Mouse (Mus musculus) heart, postnatal 36 days (tissue): ENCODE measurements at regions not wholly inside any gene's neighbourhood (a gene's known extent, or its start where the extent isn't known, plus 50 kb on each side); places are given as distances from the start of the nearest gene placed in this dataset.

ENCODE experiments used
- DNase-seq, 2 experiments: peaks; one replicate each; pipeline ENCODE4 v3.0.0; 2021 to 2022
- intact Hi-C: fragments of 180-260 bp; cut with DNase I; formaldehyde crosslinking; loops from one replicate; pipeline ENCODE4 v1.15.1; 2025

GRCm38 (mm10) chr2:159997395-159997794 is 336.6 kb downstream of the Gm826 start:
- intact Hi-C loops = no loop called here
- peak in 1 of 2 experiments; percentile 14 for DNase-seq

DNA sequence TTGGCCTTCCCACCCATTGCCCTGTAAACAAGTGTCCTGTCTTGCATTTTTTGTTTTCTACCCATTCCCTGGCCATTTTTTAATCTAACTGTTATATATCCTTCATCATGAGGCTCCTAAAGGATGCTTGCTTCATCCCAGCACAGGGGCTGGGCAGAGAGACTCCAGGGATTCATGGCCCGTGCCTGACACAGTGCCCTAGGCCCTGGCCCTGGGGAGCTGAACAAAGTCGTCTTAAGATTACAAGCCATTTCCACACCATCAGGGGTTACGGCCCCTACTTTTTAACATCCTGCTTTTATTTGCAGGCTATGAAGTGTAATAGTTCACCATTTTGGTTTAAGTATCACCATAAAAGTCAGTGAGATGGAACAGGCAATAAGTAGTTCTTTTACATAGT is 339.5 kb downstream of the Gm826 start:
- intact Hi-C loops = no loop called here
- no peak for DNase-seq

DNA sequence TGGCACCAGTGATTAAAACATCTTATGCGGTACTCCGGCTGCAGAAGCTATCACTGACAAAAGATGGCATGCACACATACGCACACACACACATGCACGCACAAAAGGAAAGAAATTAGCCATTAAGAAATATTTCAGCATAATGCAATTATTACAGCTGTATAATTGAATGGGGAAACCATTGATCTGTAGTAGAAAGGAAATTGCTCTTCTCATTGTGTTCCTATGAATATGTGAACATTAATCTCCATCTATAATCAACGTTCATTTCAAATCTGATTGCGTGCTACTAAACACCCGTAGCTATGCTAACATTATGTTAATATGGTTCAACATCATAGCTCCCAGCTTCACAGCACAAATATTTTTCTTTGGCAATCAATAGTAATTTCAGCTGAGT is 347.2 kb downstream of the Gm826 start:
- intact Hi-C loops = no loop called here
- DNase-seq = no peak

DNA sequence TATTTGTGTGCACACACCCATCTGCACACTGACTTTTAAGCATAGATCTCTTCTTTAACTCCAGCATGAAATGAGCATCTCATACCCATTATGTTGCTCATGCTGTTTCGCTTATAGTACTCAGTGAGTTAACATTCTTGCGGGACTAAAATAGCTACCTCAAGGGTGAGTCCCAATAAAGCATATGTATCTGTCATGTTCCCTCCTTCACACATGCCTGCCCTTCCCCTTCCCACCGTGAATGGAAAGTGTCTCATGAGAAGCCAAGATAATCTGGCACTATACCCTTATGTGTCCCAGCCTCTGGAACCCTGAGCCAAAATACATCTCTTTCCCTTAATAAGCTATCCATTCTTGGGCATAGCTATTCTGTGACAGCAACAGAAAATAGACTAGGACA is 352.3 kb downstream of the Gm826 start:
- no peak for DNase-seq
- intact Hi-C loops = no loop called here

DNA sequence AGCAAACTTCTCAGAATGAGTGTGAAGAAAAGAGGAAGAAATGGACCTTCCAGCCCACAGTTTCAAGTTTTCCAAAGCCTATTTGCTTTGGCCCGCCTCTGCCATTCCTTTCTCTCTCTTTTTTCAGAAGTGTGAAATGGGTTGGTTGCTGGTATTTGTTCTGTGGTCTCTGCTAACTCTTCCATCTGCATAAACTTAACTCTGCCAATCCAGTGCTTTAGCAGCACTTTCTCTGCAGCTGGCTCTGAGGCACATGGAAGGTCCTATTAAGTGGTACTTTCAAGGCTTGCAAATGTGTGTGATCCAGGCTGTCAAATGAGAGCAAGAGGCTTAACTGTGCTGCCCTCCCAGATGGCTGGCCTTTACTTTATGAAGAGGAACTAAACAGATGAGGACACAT is 383.6 kb downstream of the Gm826 start:
- intact Hi-C loops = no loop called here
- DNase-seq = no peak

DNA sequence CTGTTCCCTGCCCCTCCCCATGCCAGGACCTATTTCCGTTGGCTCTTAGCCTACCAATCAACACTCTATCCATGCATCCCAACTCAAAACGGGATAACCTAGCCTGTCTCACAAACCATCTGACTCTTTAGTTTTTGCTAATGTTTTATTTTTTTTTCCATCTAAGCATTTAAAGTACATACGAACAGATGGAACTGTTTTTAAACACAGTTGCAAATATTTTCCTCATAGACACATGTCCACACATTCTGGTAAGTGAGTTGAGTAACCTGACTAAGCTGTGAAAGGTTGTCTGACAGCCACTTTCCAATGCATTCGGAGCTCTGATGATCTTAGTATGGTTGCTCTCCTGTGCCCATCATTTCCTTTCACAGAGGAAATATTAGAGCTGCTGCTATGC is 384.9 kb downstream of the Gm826 start:
- intact Hi-C loops = no loop called here
- DNase-seq = no peak

DNA sequence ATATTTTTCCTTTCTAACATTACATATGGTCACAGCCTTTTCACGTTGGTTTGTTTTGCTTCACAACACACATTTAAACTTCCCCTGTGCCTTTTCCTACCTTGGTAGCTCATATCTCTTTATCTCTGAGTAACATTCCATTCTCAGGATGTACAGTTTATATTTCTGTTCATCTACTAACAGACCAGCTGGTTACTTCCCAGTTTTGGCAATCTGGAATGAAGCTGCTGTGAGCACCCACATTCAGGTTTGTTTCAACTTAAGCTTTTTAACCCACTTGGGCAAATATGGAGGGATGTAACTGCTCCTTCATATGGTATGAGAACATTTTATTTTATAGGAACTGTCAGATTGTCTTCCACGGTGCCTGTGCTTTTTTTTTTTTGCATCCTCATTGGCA is 403.2 kb downstream of the Gm826 start:
- DNase-seq = no peak
- intact Hi-C loops = no loop called here

GRCm38 (mm10) chr2:159889701-159890100 is 444.3 kb downstream of the Gm826 start:
- intact Hi-C loops = no loop called here
- no peak for DNase-seq

DNA sequence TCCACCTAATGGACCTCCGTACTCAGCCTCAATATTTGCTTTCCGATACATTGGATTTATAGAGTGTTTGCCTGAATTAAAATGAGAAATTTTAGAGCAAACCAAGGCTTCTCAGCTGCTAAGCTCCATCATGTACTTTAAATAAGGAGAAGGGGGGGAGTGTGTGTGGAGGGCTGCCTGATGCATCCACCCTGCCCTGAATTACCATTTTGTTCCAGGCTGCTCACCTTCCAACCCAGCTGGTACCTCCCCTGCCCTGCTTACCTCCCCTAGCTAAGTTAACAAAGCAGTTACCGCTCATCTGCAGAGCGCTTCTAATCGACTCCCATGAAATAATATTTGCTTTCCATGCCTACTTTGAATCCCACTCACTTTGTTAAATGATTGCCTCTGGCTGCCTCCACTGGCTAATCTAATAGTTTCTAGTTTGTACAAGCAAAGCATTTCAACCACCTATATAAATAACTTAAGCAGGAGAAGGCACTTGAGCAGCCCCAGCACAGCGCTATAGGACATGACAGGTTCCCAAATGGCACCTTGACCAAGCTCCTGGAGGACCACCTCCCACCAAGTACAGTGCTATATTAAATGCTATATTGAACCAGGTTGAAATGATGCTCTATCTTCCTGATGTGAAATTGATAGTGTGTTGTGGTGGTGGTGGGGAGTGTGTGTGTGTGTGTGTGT is 449.0 kb downstream of the Gm826 start:
- DNase-seq = no peak
- intact Hi-C loops = no loop called here

- no peak for DNase-seq
- intact Hi-C loops = loop anchor here (10.0 kb wide), 1 partner anchor 1068 kb away; no protein-coding TSS in a partner anchor
These were observed 467.0 kb downstream of the Gm826 start for GRCm38 (mm10) chr2:159866981-159867380.

DNA sequence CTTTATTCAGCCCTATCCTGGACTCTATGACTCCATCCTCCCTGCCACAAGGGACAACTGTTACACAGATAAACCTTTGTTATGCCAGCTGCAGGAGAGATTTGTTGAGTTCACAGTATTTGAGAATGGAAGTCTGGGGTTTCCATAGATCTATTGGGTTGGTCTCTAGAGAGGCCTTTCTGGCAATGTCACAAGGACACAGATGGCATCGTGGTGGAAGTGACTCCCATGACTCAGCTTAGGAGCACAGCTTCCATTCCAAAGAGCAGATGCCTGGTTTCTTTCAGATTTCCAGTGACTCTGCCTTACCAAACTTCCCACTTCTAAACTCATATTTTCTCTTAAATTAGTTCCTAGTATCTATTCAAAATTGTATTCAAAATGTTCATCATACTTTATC is 467.6 kb downstream of the Gm826 start:
- intact Hi-C loops = loop anchor here (10.0 kb wide), 1 partner anchor 1068 kb away; no protein-coding TSS in a partner anchor
- no peak for DNase-seq

GRCm38 (mm10) chr2:159863185-159863584 is 470.8 kb downstream of the Gm826 start:
- DNase-seq = no peak
- intact Hi-C loops = loop anchor here (10.0 kb wide), 1 partner anchor 1072 kb away; no protein-coding TSS in a partner anchor

GRCm38 (mm10) chr2:159853891-159854665 is 479.9 kb downstream of the Gm826 start:
- intact Hi-C loops = no loop called here
- DNase-seq = peak; percentile 28 to 47

GRCm38 (mm10) chr2:159852959-159853358 is 481.0 kb downstream of the Gm826 start:
- no peak for DNase-seq
- intact Hi-C loops = no loop called here

DNA sequence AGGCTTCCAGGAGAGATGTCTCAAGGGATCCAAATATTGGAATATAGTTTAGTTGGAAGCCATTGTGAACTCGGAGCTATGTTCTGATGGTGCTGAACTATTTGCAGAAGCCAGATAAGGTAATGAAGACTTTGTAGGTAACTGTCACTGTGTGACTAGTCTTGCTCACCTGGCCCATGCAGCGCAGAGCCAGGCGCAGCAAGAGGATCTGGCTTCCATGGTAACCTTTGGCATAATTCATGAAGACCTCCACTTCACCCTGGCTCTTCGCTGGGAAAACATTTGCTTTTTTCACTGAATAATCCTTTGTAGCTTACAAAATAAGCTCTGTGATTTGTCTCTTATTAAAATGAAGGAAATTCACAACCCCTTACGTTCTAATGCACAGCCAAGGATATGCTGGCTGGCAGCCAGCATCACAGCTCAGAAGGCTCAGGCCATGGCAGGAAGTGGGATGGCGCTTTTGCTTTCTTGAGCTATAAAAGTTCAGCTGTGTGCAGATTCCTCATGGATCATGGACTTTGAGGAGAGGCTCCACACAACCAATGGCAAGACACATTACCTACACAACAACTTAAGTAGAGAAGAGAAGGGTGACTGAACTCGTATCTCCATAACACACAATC is 501.4 kb downstream of the Gm826 start:
- intact Hi-C loops = no loop called here
- no peak for DNase-seq

DNA sequence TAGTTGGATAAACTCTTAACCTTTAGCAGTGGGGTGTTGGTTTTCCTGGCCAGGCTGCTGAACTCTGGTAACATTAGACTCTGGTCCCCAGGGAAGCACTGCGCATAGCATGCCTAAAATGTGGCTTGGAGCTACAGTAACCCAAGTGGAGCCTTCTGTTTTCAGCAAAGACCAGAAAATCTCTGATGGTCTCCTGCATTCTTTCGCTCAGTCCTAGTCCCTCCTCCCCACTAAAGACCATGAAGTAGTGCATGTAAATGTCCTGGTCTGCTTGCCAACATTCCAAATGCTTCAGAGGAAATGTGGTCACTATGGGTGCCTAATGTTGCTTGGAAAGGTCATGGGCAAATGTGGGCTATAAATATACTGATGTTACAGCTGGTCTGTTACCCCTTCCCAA is 507.5 kb downstream of the Gm826 start:
- DNase-seq = peak; percentile 10 to 17
- intact Hi-C loops = no loop called here

- no peak for DNase-seq
These were observed 515.4 kb downstream of the Gm826 start for GRCm38 (mm10) chr2:159818556-159818955.

GRCm38 (mm10) chr2:159816344-159816743 is 517.6 kb downstream of the Gm826 start:
- intact Hi-C loops = no loop called here
- DNase-seq = no peak

More at GRCm38 (mm10) chr2:159818556-159818955, 515.4 kb downstream of the Gm826 start:
- intact Hi-C loops = no loop called here
